Mouse (Mus musculus) layer of hippocampus, postnatal 25 days (tissue): ENCODE results near the gene Cenpp. TPM values are rescaled to one million over a fixed set of nuclear protein-coding genes. Genes with fewer than 3 reads are reported as not detected.

Experiments used
- DNase-seq, 2 experiments: peaks; one replicate each; pipeline ENCODE4 v3.0.0; 2022; ENCODE audit warnings: mixed read lengths in 2 of 2, low spot score in 1 of 2; ENCODE audit errors: extremely low spot score in 1 of 2
- total RNA-seq, 2 experiments: library from RNA; stranded (reverse); gene quantifications; 2 replicates each; pipeline ENCODE4 v1.2.3; 2021

Cenpp gene
- total RNA-seq, 2 experiments from 2014 or later, result 1.2 to 2.1 TPM

- DNase-seq, result no peak
Observed at GRCm38 (mm10) chr13:49467585-49467984, 185.0 kb downstream of the Cenpp start.

GRCm38 (mm10) chr13:49466393-49467075 lies 186.1 kb downstream of the Cenpp start:
- DNase-seq, result no peak

GRCm38 (mm10) chr13:49465875-49466274 lies 186.7 kb downstream of the Cenpp start:
- DNase-seq, result peak in 1 of 2 experiments; percentile 3

- no peak for DNase-seq
Observed at GRCm38 (mm10) chr13:49462921-49463320, 189.7 kb downstream of the Cenpp start.

DNA sequence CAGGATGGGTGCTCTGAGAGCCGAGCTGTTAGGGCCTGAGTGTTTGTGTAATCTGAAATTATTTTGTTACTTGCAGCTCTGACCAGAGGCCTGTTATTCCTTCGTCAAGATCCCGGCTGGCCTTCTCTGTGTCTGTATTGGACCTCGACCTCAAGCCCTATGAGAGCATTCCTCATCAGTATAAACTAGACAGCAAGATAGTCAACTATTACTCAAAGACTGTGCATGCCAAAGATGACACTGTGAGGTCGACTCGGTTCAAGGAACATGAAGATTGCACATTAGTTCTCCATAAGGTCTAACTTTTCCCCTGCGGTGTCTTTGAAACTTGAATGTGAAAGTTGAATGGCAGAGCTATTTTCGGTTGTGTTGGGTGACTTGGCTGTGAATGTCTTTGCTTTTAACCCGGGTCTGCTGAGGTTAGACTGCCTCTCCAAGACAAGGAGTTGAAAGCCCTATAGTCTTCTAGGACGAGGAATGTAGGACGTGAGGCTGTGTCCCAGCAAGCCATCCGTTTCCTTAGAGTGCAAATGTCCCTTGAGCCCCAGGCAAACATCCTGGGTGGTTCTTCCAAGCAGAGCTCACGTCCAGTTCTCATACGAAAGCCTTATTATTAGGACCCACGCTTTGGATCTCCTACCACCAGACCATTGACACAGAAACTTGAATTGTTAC lies 191.0 kb downstream of the Cenpp start:
- no peak for DNase-seq

DNA sequence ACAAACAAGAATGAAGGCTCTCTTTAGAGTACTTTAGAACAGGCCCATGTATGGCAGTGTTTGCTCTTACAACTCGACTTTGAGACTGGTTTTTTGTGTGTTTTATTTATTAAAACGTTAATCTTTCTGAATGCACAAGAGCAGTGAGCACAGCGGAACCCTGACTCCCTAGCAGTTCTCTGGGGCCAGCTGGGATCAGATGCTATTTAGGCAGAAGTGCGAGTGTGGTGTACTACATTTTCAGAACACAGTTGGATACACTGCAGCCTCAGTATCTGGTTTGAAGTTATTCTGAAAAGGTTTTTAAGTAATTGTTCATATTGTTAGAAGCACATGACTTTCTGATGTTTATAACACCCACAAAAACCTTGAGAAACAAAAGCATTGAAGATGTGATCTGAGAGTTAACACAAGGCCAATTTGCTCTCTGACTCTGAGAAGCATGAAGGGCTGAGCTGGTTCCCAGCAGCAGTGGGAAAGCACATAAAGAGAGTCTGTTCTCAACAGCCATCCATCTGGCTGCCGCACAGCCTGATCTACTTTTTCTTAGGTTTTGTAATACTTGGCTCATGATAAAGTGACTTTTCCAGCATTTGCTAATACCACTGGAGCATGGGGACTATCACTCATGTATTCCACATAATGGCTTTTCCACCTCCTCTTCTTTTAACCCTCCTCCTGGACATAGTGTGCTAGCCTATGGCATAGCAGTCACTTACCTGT lies 191.7 kb downstream of the Cenpp start:
- DNase-seq, result no peak

- no peak for DNase-seq
Observed at GRCm38 (mm10) chr13:49460276-49460675, 192.3 kb downstream of the Cenpp start.

GRCm38 (mm10) chr13:49449318-49449749 lies 203.3 kb downstream of the Cenpp start:
- peak; percentile 80 to 91 for DNase-seq

DNA sequence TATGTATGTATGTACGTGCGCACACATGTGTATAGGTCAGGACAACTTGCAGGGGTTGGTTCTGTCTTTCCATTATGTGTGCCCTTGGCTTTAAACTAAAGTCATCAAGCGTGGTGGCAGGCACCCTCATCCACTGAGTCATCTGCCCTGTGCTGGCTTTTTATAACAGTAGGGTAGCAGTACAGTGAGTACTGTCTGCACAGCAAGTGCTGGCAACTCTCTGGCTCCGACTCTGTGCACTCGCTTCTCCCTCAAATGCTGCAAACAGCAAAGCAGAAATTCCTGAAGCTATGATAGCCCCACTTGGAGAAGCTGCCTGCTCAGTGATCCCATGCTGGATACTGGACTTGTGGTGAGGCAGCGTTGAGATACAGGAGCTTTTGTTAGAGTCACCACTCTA lies 208.1 kb downstream of the Cenpp start:
- DNase-seq, result no peak

DNA sequence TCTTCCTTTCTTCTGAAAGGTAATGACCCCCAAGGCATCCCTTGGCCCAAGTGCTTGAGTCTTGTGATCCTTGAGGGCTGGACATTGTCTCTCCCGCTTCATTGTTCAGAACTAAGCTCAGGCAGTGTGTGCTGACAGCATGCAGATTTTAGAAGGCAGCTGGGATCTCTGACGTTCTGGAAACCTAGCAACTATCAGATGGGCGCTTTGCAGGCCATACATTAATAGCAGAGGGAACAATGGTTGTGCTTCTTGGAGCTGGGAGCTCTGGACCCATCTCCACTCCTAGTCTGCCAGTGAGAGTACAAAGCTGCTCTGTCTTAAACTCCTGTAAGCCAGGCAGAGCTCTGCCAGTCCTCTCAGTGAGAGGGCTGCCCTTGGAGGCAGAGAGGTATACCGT lies 216.4 kb downstream of the Cenpp start:
- no peak for DNase-seq

GRCm38 (mm10) chr13:49435745-49436144 lies 216.8 kb downstream of the Cenpp start:
- DNase-seq, result no peak

DNA sequence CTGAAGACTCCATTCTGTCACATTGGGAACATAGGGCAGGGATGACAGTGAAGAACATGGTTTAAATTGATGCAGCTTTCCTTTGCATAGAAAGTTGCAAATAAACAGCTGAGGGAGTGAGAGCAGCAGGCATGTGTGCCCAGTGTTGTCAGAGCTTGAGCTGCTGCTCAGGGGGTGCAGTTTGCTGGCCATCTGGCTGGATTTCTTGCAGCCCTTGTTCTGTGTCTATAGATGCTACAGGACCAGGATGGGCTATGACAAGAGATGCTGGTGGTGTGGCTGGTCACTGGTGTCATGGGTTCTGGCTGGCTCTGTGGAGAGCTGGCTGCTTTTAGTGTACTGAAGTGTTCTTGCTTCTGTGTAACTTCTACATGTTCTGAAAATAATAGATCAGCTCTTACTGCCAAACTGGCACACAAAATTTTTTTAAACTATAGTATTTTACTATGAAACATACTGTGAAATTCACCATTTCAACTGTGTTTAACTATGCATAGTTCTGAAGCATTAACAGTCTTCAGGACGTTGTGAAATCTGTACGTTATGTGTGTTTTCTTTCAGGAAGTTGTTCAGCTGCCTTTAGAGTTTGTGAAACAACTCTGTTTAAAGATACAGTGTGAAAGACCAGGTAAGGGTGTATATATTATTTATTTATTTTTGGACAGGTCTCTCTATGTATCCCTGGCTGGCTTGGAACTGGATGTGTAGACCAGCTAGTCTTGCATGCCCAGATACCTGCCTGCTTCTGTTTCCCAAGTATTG lies 219.1 kb downstream of the Cenpp start:
- no peak for DNase-seq

GRCm38 (mm10) chr13:49430529-49430928 lies 222.1 kb downstream of the Cenpp start:
- no peak for DNase-seq

GRCm38 (mm10) chr13:49428042-49428675 lies 224.4 kb downstream of the Cenpp start:
- DNase-seq, result no peak

GRCm38 (mm10) chr13:49426736-49427135 lies 225.8 kb downstream of the Cenpp start:
- no peak for DNase-seq

DNA sequence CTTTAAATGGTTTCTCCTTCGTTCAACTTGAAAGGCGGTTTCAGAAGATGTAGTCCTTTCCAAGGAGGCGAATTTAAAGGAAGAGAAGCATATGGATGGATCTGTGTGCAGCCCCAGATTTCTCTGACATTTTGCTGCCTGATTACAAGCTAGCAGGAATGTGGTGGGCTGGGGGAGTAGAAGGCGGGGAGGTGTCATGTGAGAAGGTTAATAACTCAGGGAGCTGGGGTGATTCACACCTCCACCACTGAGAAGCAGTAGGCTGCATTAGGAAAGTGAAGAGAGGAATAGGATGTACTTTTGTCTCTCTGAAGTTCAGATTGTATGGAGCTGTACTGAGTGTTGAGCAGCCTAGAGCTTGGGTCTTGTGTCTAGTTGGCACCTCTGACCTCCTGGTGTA lies 230.6 kb downstream of the Cenpp start:
- DNase-seq, result no peak

GRCm38 (mm10) chr13:49421606-49421917 lies 231.0 kb downstream of the Cenpp start:
- DNase-seq, result peak in 1 of 2 experiments; percentile 21

GRCm38 (mm10) chr13:49420754-49421605 lies 231.6 kb downstream of the Cenpp start, which contains the start of gene Ippk:
Ippk (plus strand) TSS chr13:49421249.
- DNase-seq, result peak; percentile 88 to 92
